Mouse (Mus musculus) hindbrain, embryonic 16.5 days (tissue): ENCODE measurements around the gene Prorsd1. TPM values are rescaled to one million over a fixed set of nuclear protein-coding genes. Genes with fewer than 3 reads are reported as not detected.
"Not testable (repeated sequence)": the region's sequence is repeated elsewhere in the genome, so short reads cannot be mapped to it uniquely, and the experiment has no call there.

Experiments used
- ATAC-seq: fragments of 200-750 bp; cut with Nextera tagmentation; 2 replicates; pipeline ENCODE4 v1.8.0; 2017; ENCODE audit warnings: moderate TSS enrichment, moderate library complexity
- H3K27ac ChIP-seq: fragments of 300-500 bp; sonication (generic); 2 replicates; pipeline ENCODE4 v1.5.1; 2014; ENCODE audit warnings: low read depth, mild to moderate bottlenecking, control low read depth, low read length, moderate library complexity
- H3K27me3 ChIP-seq: fragments of 300-500 bp; sonication (generic); replicated peaks from 2 replicates; pipeline ENCODE4 v1.6.1; 2014; ENCODE audit warnings: low read length; ENCODE audit not compliant: control insufficient read depth, insufficient read depth
- H3K36me3 ChIP-seq: fragments of 300-500 bp; sonication (generic); 2 replicates; pipeline ENCODE4 v1.6.1; 2014; ENCODE audit warnings: mild to moderate bottlenecking, low read length, moderate library complexity, mixed read lengths; ENCODE audit not compliant: control insufficient read depth, insufficient read depth
- H3K4me1 ChIP-seq: fragments of 300-500 bp; sonication (generic); 2 replicates; pipeline ENCODE4 v1.6.1; 2014; ENCODE audit warnings: low read depth, low read length; ENCODE audit not compliant: control insufficient read depth, insufficient read depth
- H3K4me2 ChIP-seq: fragments of 300-500 bp; sonication (generic); 2 replicates; pipeline ENCODE4 v1.6.1; 2014; ENCODE audit warnings: mild to moderate bottlenecking, low read length, control low read depth, moderate library complexity
- H3K4me3 ChIP-seq: fragments of 300-500 bp; sonication (generic); 2 replicates; pipeline ENCODE4 v1.5.1; 2014; ENCODE audit warnings: mild to moderate bottlenecking, low read length, control low read depth, moderate library complexity
- H3K9ac ChIP-seq: fragments of 300-500 bp; sonication (generic); 2 replicates; pipeline ENCODE4 v1.6.1; 2014; ENCODE audit warnings: low read depth, mild to moderate bottlenecking, control low read depth, low read length, moderate library complexity
- H3K9me3 ChIP-seq: fragments of 300-500 bp; sonication (generic); 2 replicates; pipeline ENCODE4 v1.6.1; 2014; ENCODE audit warnings: mild to moderate bottlenecking, low read length, moderate library complexity; ENCODE audit not compliant: control insufficient read depth
- WGBS: fragments of 180-500 bp; shearing (Covaris S2); extraction: QIAGEN DNeasy Blood & Tissue Kit; methylation state at CpG from one replicate; pipeline ENCODE4 v1.1.7; 2014; 5-methylcytosine and 5-hydroxymethylcytosine counted together
- polyA plus RNA-seq: library from polyadenylated mRNA; unstranded; fragments of >200 nt; fragmentation: Nextera tagmentation; extraction: Ambion mirVana; gene quantifications from 2 replicates; pipeline ENCODE4 v1.2.1, GENCODE M21; 2015

The Prorsd1 gene
- polyA plus RNA-seq, 1 experiment from 2014 or later: 8.4 TPM

DNA sequence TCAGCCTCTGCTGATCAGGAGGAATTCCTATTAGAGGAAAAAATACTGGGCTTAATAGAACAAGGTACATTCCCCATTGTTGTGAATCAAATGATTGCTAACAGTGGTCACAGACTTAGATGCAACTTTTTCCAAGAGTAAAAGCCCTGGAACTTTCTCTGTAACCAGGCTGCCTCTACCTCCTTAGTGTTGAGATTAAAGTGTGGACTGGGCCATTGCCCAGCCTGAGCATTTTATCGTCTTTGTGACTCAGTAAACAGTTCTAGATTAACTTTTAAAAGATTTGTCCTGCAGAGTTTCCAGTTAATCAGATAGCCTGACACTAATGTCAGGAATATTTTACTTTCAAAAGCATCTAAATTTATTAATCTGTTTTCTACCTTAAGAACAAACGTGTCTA, 31.9 kb upstream of the Prorsd1 start:
- ATAC-seq: no peak
- no peaks in the 10 kb centered on the region for H3K9me3 ChIP-seq
- H3K4me2 ChIP-seq: peak overlapping the region; percentile 63
- peaks cover 13% of the 10 kb centered on the region for H3K4me1 ChIP-seq
- H3K27me3 ChIP-seq: no peaks in the 10 kb centered on the region
- no peak overlapping the region for H3K27ac ChIP-seq
- WGBS: 21% methylated on average over 2 of the region's 2 CpGs
- peak overlapping the region; percentile 85 for H3K9ac ChIP-seq
- H3K4me3 ChIP-seq: peak overlapping the region; percentile 72
- H3K36me3 ChIP-seq: peaks cover 14% of the 10 kb centered on the region

DNA sequence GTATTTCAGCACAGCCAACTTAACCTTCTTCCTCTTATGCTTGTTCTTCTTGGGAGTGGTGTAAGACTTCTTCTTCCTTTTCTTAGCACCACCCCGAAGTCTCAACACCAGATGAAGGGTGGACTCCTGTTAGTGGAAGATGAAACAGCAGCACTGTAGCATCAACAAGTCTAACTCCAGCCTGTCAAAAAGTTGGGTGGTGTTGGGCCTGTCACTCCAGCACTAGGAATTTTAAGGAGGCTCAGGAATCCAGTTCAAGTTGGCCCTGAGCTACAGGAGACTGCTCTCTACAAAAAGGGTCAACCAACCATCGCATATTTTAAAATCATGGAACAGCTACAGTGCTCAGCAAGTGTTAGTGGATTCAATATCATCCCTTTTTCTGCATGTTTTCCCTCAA, 31.5 kb upstream of the Prorsd1 start:
- peaks cover 17% of the 10 kb centered on the region for H3K36me3 ChIP-seq
- peak overlapping the region; percentile 63 for H3K4me2 ChIP-seq
- not testable (repeated sequence) for H3K27ac ChIP-seq, H3K4me3 ChIP-seq, H3K9ac ChIP-seq, H3K9me3 ChIP-seq, ATAC-seq, H3K27me3 ChIP-seq
- 99% methylated on average over 2 of the region's 2 CpGs for WGBS
- H3K4me1 ChIP-seq: peaks cover 13% of the 10 kb centered on the region

DNA sequence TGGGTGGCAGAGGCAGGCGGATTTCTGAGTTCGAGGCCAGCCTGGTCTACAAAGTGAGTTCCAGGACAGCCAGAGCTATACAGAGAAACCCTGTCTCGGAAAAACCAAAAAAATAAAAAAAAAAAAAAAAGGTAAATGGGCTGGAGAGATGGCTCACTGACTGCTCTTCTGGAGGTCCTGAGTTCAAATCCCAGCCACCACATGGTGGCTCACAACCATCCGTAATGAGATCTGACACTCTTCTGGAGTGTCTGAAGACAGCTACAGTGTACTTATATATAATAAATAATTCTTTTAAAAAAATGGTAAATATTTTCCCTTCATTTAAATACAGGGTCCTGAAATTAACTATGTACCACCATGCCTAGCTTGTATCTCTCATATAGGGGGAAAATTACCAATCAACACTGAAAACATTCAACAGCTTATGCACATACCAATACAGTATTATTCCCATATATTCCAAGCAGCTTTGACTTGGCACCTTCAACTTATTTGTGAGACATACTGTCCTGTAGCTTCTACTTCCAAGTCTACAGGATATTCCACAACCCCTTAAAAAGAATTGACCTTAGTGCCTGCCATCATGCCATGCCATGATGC, 30.4 kb upstream of the Prorsd1 start:
- H3K36me3 ChIP-seq: peaks cover 19% of the 10 kb centered on the region

DNA sequence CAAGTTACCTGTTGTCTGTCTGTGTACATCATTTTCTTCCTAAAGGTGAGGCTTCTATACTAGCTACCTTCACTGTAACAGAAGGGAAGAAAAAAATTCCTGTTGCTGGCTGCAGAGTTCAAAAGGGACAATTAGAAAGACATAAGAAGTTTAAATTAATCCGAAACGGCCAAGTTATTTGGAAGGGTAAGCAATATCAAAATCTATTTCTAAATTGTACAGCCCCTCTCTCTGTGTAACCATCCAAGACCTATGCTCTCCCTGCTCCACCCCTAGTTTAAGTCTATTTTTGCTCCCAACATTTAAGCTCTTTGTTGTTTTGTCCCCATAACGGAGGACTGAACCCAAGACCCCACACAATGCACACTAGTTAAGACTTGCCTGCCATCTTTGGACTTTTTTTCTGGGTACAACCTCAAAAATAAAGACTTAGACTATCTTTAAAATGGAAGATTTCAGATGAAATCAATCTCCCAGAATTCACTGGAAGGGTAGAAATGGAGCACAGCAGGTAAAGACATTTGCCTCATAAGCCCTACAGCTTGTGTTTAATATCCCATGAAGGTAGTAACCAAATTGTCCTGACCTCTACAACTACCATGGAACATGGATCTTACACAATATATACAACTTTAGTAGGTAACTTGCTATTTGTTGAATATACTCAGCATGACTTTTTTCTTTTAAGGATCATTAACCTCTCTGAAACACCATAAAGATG, 29.6 kb upstream of the Prorsd1 start:
- Histone ChIP-seq H3K27me3 (no peaks in the 10 kb centered on the region), H3K36me3 (peaks cover 20% of the 10 kb centered on the region), H3K4me3 (no peak overlapping the region), H3K9ac (no peak overlapping the region), H3K27ac (no peak overlapping the region), H3K4me1 (peaks cover 13% of the 10 kb centered on the region), H3K9me3 (no peaks in the 10 kb centered on the region), H3K4me2 (no peak overlapping the region)
- WGBS: 91% methylated on average over 3 of the region's 3 CpGs
- ATAC-seq: no peak

More for the DNA sequence above, 30.4 kb upstream of the Prorsd1 start:
- not testable (repeated sequence) for H3K9ac ChIP-seq, H3K27ac ChIP-seq, H3K4me3 ChIP-seq, H3K27me3 ChIP-seq, H3K9me3 ChIP-seq, ATAC-seq, H3K4me2 ChIP-seq
- H3K4me1 ChIP-seq: peaks cover 13% of the 10 kb centered on the region
- 81% methylated on average over 4 of the region's 4 CpGs for WGBS

DNA sequence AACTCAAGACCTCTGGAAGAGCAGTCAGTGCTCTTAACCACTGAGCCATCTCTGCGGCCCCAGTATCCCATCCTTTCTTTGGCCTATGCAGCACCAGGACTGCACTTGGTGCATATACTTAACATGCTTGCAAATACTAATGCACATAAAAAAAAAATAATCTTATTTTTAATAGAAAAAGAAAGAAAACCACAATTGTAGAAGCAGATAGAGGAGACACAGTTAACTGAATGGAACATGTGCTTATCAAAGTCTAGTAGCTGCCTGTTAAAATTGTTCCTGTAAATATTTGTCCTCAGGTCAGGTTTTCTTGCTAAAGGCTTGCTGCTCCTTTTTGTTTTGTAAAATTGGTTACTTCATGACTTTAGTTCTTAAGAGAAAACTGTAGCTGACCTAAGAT, 23.4 kb upstream of the Prorsd1 start:
- Histone ChIP-seq H3K4me1 (no peaks in the 10 kb centered on the region), H3K9me3 (no peaks in the 10 kb centered on the region), H3K9ac (no peak overlapping the region), H3K36me3 (peaks cover 26% of the 10 kb centered on the region), H3K27me3 (no peaks in the 10 kb centered on the region), H3K4me3 (no peak overlapping the region), H3K27ac (no peak overlapping the region), H3K4me2 (no peak overlapping the region)
- WGBS: 100% methylated on average over 1 of the region's 1 CpGs
- no peak for ATAC-seq

DNA sequence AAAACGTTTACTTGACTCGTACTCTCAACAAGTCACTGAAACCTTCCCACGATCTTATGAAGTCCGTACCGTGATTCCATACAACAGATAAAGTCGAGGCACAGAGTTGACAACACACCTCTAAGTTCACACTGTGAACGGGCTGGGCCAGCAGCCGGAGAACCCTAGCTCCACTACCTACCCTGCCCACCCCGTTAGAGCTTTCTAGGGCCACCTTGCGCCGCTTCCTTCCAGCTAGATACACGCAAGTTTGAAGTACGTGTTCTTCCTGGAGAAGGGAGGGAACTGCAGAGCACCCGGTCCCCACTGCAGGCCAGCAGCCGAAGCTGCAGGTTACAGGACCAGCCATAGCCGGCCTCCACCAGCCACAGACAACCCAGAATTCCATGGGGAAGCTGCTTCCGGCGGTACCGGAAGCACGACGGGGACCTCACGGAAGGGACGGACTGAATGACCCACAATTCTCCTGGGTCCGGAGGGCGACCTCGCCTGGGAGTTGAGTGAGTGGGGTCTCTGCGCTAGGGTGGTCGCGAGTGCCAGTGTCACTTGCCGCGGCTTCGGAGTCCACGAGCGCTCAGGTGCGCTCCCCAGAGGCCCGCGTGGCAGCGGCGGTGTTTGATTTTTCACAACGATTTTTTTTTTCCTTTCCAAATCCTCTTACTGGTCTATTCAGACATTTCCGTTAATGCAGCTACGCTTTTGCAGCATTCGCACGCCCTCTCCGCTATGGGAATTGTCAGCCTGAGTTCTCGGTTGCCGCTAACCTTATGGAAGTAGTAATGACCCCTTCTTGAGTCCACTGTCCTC, 11.4 kb upstream of the Prorsd1 start, which contains the start of gene Mtif2:
Mtif2 (plus strand) TSS at position 421 of the 807 bp plus-strand sequence.
- Histone ChIP-seq H3K4me3 (peak within 1 kb of the TSS; percentile 76), H3K4me2 (peak within 1 kb of the TSS; percentile 65), H3K9me3 (no peaks in the 10 kb centered on the region), H3K9ac (peak within 1 kb of the TSS; percentile 77), H3K4me1 (peaks cover 7% of the 10 kb centered on the region), H3K27me3 (no peaks in the 10 kb centered on the region), H3K36me3 (peaks cover 8% of the 10 kb centered on the region), H3K27ac (peak within 1 kb of the TSS; percentile 89)
- peak; percentile 98 for ATAC-seq
- 2% methylated on average over 47 of the region's 47 CpGs for WGBS

DNA sequence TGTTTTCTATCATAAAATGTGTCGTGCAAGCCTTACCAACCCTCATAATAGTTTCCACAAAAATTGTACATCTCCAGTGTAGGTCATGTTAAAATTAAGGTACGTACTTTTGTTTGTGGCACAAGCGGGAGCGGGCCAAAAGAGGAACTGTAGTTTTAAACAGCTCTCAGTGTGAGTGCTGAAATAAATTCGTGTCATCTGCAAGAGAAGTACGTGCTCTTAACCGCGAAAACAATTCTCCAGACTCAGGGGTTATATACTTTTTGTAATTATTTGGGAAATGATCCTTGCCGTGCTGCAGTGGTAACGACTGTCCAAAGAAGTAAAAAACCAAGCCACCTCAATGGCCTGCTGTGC, 530 bp downstream of the Prorsd1 start:
- Histone ChIP-seq H3K9ac (peak overlapping the region; percentile 69), H3K4me3 (peak overlapping the region; percentile 58), H3K9me3 (no peaks in the 10 kb centered on the region), H3K27me3 (no peaks in the 10 kb centered on the region), H3K27ac (no peak overlapping the region; the same call in 1 of the 2 replicates), H3K4me1 (peaks cover 2% of the 10 kb centered on the region; the same call in 1 of the 2 replicates), H3K36me3 (peaks cover 3% of the 10 kb centered on the region; the same call in 1 of the 2 replicates), H3K4me2 (peak overlapping the region; percentile 76)
- WGBS: 28% methylated on average over 10 of the region's 10 CpGs
- ATAC-seq: peak; percentile 0; the same call in 1 of the 2 replicates

DNA sequence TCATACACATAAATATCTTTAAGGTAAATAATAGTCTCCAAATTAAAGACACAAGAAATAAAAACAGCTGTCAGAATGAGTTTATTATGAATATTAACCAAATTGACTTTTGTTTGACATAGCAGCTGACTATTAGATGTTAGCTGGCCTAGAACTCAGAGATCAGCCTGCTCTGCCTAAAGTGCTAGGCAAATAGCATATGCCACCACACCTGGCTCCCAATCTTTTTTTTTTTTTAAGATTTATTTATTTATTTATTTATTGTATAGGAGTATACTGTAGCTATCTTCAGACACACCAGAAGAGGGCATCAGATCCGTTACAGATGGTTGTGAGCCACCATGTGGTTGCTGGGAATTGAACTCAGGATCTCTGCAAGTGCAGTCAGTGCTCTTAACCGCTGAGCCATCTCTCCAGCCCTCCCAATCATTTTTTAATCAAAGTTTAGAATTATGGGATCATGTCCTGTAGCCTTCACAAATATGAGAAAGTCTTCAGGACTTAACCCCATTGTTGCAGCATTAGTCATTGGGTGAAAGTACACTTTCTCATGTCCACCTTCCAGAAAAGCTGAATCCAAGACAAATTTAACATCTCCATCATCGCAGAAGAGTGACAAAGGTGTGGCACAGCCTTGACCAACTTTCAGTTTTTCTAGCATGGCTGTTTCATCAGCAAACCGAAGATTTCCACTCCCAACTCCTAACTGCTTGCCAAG, 1.9 kb downstream of the Prorsd1 start:
- H3K4me2 ChIP-seq: no peak overlapping the region
- 90% methylated on average over 4 of the region's 4 CpGs for WGBS
- H3K9ac ChIP-seq: no peak overlapping the region
- peaks cover 2% of the 10 kb centered on the region; the same call in 1 of the 2 replicates for H3K4me1 ChIP-seq
- H3K27me3 ChIP-seq: no peaks in the 10 kb centered on the region
- H3K36me3 ChIP-seq: peaks cover 3% of the 10 kb centered on the region; the same call in 1 of the 2 replicates
- ATAC-seq: no peak
- H3K27ac ChIP-seq: no peak overlapping the region
- no peaks in the 10 kb centered on the region for H3K9me3 ChIP-seq
- no peak overlapping the region for H3K4me3 ChIP-seq
